Mouse (Mus musculus) NIH3T3 (cell line): ENCODE data around the gene Sox11.

Source experiments
- DNase-seq: peaks from one replicate; pipeline ENCODE4 v3.0.0-alpha.2; 2012; ENCODE audit warnings: low read depth

Sox11 gene

DNA sequence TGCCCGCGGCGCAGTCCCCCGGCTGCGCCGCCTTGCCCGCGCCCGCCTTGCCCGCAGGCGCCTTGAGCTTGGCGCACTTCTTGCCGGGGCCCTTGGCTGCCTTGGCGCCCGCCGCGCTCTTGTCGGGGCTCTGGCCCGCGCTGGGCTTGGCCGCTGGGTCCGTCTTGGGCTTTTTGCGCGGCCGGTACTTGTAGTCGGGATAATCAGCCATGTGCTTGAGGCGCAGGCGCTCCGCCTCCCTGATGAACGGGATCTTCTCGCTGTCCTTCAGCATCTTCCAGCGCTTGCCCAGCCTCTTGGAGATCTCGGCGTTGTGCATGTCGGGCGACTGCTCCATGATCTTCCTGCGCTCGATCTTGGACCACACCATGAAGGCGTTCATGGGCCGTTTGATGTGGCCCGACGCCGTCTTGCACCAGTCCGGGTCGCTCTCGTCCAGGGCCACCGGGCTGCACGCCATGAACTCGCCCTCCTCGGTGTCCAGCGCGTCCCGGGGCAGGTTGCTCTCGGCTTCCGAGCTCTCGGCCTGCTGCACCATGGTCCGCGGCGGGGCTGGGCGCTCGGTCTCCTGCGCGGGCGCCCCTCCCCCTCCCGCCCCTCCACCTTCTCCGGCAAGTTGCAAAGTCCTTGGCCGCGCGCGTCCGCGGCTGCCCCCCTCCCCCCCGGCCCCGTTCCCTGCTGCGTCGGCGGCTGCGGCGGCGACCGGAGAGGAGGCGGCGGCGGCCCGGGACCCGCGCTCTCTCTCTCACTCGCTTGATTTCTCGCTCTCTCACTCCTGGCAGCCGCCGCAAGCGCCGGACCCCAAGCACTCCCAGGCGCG is at the start of gene Sox11:
Gene Sox11 (minus strand): TSS at position 704 of the 820 bp plus-strand sequence.
- DNase-seq, result no peak

GRCm38 (mm10) chr12:27391652-27392305 is 49.4 kb upstream of the Sox11 start:
- no peak for DNase-seq

GRCm38 (mm10) chr12:27390439-27390838 is 48.1 kb upstream of the Sox11 start:
- DNase-seq, result no peak

DNA sequence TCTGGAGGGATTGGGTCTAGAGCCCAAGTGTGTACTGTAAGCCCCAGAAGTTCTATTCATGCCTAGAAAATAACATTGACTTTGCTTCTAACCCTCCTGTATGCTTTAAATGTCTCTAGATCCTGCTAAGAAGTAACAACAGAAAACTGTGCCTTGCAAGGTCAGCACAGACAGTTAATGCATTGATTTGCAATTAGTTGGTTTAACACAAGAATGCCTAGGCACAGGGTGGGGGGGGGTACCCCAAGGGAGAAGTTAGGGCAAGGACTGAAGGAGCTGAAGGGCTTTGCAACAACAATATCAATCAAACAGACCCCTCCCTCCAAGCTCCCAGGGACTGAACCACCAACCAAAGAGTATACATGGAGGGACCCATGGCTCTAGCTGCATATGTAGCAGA is 47.1 kb upstream of the Sox11 start:
- DNase-seq, result no peak

GRCm38 (mm10) chr12:27372505-27372904 is 30.1 kb upstream of the Sox11 start:
- DNase-seq, result no peak

GRCm38 (mm10) chr12:27370756-27371155 is 28.4 kb upstream of the Sox11 start:
- no peak for DNase-seq

DNA sequence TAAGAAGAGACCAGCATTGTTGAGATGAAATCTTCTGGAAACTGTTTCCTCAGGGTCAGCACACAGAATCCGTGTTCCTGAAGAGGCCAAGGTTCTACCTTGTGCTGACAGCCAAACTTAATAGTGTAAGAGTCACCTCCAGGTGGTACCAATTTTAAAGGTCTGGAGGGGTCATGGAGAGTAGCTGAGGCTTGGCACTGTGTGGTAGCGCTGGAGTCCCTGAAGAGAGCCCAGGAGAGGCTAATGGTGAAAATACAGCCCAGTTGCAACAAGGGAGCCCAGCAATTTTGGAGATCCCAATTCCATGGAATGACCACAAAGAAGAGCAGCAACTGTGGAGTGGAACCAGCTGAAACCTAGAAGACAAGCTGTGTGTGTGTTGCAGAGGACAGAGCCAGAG is 25.1 kb upstream of the Sox11 start:
- no peak for DNase-seq

GRCm38 (mm10) chr12:27363840-27364640 is 21.7 kb upstream of the Sox11 start:
- no peak for DNase-seq

DNA sequence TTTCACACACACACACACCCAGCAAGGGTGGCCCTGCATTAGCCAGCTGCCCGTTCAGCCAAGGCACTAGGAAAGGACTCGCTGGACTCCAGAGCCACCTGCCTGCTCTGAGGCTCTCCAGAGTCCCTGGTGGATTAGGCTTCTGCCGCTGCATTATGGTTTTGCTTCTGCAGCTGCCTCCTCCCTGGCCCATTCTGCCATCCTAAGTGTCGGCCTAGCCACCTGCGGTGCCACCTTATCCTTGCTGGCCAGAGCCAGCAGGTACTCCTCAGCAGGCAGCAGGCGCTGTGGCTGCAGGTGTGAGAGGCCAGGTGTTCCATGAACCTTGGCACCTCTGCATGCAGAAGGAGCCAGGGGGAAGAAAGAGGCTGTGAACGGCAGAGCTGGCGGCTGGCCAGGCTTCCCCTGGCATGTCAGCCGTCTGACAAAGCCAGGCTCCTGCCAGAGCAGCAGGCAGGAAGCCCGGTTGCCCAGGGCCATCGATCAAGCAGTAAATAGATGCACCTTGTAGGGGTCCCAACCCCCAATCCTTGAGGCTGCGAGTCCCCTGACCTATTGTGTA is 14.8 kb upstream of the Sox11 start:
- no peak for DNase-seq

DNA sequence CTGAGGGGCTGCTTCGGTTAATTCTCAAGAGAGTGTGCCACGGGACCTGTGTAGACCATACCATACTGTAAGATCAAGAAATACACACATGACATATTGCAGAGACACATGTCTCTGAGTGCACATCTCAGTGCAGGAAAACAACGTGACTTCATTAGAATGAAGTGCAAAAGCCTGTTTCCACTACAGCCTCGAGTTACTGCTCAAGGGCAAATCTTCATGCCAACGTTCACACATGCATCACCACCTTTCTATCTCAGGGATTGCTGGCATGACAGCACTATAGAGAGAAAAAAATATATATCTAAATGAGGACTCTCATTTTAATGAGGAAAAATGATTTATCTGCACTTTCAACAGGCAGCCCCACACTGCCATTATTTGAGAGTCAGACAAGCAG is 14.2 kb upstream of the Sox11 start:
- DNase-seq, result no peak

DNA sequence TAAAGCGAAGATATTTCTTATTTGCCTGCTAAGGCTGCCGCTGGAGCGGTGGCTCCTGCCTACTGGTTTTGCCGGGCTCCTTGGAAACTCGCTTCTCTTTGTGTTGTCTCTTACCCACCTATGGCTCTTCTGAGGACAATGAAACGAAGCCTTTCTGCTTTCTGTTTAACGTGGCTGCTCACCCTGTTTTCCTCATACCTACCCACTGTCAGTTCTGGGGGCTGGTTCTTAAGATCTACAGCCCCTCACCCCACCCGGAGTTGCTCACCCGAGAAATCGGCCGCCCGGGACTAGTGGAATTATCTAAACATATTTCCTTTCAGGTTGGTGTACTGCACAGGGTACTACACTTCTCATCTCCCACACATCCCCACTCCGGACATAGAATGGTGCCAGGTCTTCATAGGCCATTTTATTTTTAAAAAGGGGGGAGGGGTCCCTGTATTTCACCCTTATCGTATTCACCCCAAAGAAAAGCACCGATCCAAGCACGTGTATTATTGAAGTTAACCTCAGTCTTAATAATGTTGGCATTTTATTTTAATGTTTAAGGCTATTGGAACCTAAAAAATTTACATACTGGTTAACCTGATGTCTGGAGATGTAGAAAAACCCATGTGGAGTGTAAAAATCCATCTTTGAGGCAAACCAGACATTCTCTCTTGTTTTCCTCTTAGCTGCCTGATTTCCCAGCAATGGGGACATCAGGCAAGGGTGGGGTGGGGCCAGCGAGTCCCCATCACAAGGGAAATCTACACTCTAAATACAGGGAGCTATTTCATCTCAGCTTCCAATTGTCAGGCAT is 1.4 kb upstream of the Sox11 start:
- no peak for DNase-seq

DNA sequence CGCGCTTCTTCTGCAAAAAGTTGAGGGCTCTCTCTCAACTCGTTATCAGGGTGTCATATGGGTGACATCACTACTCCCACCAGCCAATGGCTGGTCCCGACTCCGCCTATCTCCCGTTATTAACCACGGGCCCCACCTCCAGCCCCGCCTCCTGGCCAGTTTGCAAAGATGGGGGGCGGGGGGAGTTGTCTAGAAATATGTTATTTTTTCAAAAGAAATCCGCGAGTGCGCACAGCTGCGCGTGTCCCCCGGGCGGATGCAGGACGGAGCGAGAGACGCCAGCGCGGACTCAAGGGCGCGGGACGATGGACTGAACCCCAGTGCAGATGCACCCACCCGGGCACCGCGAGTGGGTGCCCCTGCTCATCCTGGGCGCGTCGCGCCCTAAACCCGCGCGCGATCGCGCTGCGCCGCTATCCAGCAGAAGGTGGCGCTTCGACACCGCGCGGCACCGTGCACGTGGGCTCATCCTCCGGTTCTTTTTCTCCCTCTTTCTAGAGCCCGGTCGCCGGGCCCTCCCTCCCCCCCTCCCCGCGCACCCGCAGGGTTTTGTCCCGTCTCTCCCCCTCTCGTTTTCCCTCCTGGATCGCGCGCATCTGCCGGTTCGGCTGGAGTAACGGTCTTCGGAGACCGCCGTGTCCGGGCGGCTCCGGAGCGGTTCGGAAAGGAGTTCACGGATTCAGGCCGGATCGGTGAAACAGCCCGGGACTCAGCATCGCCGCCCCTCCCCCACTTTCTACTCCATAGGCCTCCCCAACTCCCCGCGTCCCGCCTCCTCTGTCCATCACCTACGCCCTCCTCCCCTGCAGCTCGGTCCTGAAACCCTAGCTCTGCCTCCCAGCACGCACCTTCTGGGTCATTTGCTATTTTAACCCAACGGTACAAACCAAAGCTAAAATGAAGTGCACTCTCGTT is 574 bp upstream of the Sox11 start:
- DNase-seq, result no peak

GRCm38 (mm10) chr12:27341130-27341870 is 1.1 kb downstream of the Sox11 start:
- no peak for DNase-seq

GRCm38 (mm10) chr12:27340451-27341035 is 1.8 kb downstream of the Sox11 start:
- DNase-seq, result no peak

DNA sequence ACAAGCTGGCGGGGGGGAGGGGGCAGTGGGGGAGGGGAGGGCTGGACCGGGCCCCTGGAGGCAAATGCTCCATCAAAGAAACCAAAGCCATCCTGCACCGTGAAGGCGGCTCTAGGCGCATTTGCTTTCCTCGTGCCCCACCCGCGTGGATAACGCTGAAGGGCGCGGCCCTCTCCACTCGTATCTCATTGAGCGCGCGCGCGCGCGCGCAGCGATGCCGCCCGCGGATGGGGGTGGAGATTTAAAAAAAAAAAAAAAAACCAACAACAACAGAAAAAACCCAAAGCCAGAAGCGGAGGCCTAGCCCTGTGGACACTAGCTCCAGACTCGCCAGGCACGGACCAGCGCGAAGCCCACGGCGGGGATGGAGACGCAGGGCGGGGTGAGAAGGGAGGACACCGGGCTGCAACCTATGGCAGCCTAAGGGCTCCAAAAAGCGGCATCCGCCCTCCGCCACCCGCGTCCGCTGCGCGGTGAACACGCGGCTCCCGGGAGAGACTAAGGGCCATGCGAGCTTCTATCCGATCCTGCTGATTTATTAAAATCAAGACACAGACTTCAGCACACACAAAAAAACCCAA is 3.1 kb downstream of the Sox11 start:
- no peak for DNase-seq

- no peak for DNase-seq
Observed at GRCm38 (mm10) chr12:27338721-27339170, 3.6 kb downstream of the Sox11 start.

DNA sequence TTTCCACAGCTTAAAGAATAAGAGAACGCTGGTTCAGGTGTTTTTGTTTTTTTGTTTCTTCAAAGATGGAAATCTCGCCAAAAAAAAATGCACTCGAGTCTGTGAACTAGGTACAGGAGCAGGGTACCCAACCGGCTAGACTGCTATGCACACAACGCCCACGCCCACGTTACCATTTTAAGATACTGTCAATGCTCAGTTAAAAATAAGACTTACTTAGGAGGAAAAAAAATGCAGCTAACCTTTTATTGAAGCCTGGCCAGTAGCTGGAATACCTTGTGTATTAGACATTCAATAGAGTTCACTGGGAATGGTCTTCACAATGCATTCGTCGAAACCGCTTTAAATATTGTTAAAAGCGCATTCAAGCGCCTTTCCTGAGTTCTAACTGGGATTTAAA is 4.3 kb downstream of the Sox11 start:
- no peak for DNase-seq

DNA sequence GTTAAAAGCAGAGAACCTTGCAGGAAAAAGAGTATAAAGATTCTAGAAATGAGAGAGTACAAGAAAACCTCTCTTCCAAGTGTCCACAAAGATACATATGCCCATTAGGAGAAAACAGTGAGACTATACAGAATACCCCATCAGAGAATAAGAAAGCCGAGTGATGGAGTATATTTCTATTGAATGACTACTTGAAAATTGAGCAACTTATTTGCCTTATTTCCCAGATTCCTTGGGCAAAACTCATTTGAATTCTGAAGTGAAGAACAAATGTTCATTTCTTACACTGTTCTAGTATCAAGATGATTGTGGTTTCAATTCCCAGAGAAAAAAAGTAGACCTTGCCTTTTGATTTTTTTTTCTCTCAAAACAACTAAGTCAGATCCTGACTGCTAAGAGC is 4.9 kb downstream of the Sox11 start:
- no peak for DNase-seq

- DNase-seq, result no peak
Observed at GRCm38 (mm10) chr12:27336801-27337200, 5.6 kb downstream of the Sox11 start.
